Mouse (Mus musculus): ENCODE measurements around the gene Nf1. TPM values are rescaled to one million over a fixed set of nuclear protein-coding genes. Genes with fewer than 3 reads are reported as not detected.

Gene Nf1
- polyA plus RNA-seq, 1 experiment = 4.4 TPM

DNA sequence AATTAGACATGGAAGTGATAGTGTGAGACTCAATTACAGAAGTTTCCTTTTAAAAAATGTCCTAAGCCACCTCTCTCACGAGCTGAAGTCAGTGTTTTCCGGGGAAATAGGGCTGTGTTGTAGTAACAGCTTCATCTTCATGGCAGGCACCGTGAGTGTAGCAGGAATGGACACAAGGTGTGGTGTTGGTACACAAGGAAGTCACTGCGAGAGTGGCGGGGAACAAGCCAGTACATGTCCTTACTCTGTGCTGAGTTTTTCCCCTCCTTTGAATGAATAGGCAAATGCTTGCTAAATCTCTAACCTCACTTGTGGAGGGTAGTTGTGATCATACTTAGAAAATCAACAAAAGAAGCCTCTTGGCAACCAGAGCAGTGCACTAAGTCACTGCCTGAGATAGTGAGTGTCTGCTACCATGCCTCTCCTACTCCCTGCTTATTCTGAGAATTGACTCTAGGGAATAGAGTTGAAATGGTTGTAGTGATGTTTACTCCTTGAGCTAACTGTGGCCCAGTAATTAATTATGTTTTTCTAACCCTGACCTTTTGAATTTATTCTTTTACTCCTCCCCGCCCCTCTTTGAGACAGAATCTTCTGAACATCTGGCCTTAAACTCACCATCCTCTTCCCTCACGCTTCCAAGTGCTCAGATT, 144.5 kb downstream of the Nf1 start:
- H3K4me1 ChIP-seq (ENCODE audit: control insufficient read depth, insufficient read depth, insufficient read length) = no peaks in the 10 kb centered on the region
- no peak overlapping the region for H3K4me3 ChIP-seq (ENCODE audit: extremely low read depth, insufficient read depth, insufficient read length)
- H3K27ac ChIP-seq (ENCODE audit: insufficient read depth, low read length) = no peak overlapping the region
- no peak for TF ChIP-seq CTCF (IDR thresholded peaks at IDR 0.05; ENCODE audit: extremely low read depth, insufficient read depth, insufficient read length, insufficient replicate concordance)
- no peak for TF ChIP-seq POLR2A (IDR thresholded peaks at IDR 0.05; ENCODE audit: low read depth, low read length)
- no peaks in the 10 kb centered on the region for H3K36me3 ChIP-seq (ENCODE audit: control insufficient read depth, insufficient read depth, low read length)
- WGBS = 91% methylated on average over 7 of the region's 7 CpGs
- H3K27me3 ChIP-seq (ENCODE audit: control insufficient read depth, insufficient read depth, low read length) = no peaks in the 10 kb centered on the region
- no peak for DNase-seq (ENCODE audit: low read depth in 1 of 2, low spot score in 2 of 2)

DNA sequence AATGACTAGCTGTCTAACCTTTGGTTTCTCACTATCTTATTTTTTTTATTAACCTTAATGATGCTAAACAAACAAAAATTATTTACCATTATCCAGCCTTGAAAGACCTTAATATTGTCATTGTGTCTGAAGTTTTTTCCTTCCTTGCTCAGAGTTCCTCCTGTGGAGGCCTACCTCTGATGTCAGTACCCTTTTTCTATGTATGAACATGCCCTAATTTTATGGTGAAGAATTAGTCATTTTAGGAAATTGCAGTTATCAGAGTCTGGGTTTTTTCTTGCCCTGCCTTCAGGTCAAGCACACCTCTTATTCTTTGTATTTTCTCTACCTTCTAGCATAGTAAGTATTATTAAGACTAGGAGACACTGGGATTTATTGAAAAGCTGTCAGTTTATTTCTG, 145.2 kb downstream of the Nf1 start:
- Histone ChIP-seq H3K36me3 (ENCODE audit: control insufficient read depth, insufficient read depth, low read length) (no peaks in the 10 kb centered on the region), H3K4me1 (ENCODE audit: control insufficient read depth, insufficient read depth, insufficient read length) (no peaks in the 10 kb centered on the region), H3K27ac (ENCODE audit: insufficient read depth, low read length) (no peak overlapping the region), H3K4me3 (ENCODE audit: extremely low read depth, insufficient read depth, insufficient read length) (no peak overlapping the region), H3K27me3 (ENCODE audit: control insufficient read depth, insufficient read depth, low read length) (no peaks in the 10 kb centered on the region)
- no peak for DNase-seq (ENCODE audit: low read depth in 1 of 2, low spot score in 2 of 2)
- TF ChIP-seq CTCF (IDR thresholded peaks at IDR 0.05; ENCODE audit: extremely low read depth, insufficient read depth, insufficient read length, insufficient replicate concordance) = no peak
- TF ChIP-seq POLR2A (IDR thresholded peaks at IDR 0.05; ENCODE audit: low read depth, low read length) = no peak

DNA sequence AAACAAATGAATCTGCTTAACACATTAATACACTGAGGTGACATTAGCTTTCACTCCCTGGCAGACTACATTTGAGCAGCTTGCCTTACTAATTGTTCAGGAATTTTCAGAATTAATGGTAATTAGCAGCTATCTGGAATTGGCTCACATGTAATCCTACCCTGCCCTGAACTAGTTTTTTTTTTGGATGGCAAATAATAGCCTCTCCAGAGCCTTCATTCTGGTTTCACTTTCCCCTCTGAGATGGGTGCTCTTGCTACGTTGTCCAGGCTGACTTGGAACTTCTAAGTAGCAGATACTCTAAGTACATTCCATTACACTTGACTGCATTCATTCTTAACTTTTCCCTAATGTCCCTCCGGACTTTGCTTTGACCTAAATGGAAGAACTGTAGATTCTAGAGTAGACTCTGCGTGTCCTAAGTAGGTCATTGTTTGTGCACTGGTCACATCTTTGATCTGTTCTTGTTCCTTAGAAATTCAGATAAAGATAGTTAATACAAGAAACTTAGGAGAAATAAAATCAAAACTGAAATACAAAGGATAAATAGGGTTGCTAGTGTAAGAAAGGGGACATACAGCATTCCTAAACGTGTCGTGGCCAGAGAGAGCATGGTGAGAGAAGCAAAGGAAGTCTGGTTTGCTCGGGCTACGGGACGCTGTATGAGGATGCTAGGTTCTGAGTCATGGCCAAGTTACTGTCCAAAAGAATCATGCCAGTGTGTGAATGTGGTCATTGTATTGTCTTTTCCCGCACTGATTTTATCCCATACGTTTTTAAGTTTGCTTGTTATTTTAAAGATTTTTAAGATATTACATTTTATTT, 155.7 kb downstream of the Nf1 start:
- TF ChIP-seq CTCF (IDR thresholded peaks at IDR 0.05; ENCODE audit: extremely low read depth, insufficient read depth, insufficient read length, insufficient replicate concordance) = no peak
- TF ChIP-seq POLR2A (IDR thresholded peaks at IDR 0.05; ENCODE audit: low read depth, low read length) = no peak
- Histone ChIP-seq H3K27ac (ENCODE audit: insufficient read depth, low read length) (no peak overlapping the region), H3K4me3 (ENCODE audit: extremely low read depth, insufficient read depth, insufficient read length) (no peak overlapping the region), H3K4me1 (ENCODE audit: control insufficient read depth, insufficient read depth, insufficient read length) (no peaks in the 10 kb centered on the region), H3K36me3 (ENCODE audit: control insufficient read depth, insufficient read depth, low read length) (no peaks in the 10 kb centered on the region), H3K27me3 (ENCODE audit: control insufficient read depth, insufficient read depth, low read length) (no peaks in the 10 kb centered on the region)
- DNase-seq (ENCODE audit: low read depth in 1 of 2, low spot score in 2 of 2) = no peak
- 58% methylated on average over 10 of the region's 10 CpGs for WGBS

DNA sequence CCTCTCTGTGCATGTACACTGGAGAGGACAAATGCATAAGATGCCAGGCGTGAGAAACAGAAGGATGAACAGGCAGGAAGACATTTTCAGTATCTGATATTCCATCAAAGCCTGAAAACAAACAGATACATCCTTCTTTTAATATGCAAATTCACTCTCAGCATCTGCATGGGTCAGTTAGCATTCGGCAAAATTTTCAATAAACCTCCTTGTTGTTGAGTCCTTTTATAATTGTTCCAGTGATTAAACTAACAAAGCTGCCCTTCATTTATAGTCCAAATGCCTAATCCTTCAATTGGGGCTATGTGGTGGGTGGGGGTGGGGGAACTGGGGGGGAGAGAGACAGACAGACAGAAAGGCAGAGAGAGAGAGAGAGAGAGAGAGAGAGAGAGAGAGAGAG, 163.4 kb downstream of the Nf1 start:
- Histone ChIP-seq H3K4me1 (ENCODE audit: control insufficient read depth, insufficient read depth, insufficient read length) (no peaks in the 10 kb centered on the region), H3K4me3 (ENCODE audit: extremely low read depth, insufficient read depth, insufficient read length) (no peak overlapping the region), H3K36me3 (ENCODE audit: control insufficient read depth, insufficient read depth, low read length) (no peaks in the 10 kb centered on the region), H3K27me3 (ENCODE audit: control insufficient read depth, insufficient read depth, low read length) (no peaks in the 10 kb centered on the region), H3K27ac (ENCODE audit: insufficient read depth, low read length) (no peak overlapping the region)
- TF ChIP-seq POLR2A (IDR thresholded peaks at IDR 0.05; ENCODE audit: low read depth, low read length) (no peak), CTCF (IDR thresholded peaks at IDR 0.05; ENCODE audit: extremely low read depth, insufficient read depth, insufficient read length, insufficient replicate concordance) (no peak)
- DNase-seq (ENCODE audit: low read depth in 1 of 2, low spot score in 2 of 2) = no peak
- WGBS = 90% methylated on average over 2 of the region's 2 CpGs

DNA sequence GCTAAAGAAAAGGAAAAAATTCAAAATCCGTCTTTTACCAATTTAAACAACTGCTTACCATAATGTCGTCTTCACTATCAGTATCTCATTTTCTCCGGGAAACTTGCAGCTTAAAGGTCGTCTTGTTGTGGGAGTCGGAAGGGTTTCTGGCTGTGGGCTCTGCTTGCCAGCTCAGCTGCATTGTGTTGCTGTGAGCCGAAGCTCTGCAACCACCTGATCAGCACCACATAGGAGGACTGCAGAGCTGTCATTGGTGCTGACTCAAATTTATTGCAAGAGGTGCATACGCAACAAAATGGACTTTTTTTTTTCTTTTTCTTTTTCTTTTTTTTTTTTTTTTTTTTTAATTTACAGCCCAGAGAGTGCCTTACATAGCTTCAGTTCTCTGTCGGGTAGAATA, 164.4 kb downstream of the Nf1 start, which contains the start of gene Omg:
Gene Omg, minus strand, starts transcription at position 240 of the 400 bp plus-strand sequence.
- no peaks in the 10 kb centered on the region for H3K36me3 ChIP-seq (ENCODE audit: control insufficient read depth, insufficient read depth, low read length)
- 78% methylated on average over 8 of the region's 8 CpGs for WGBS

DNA sequence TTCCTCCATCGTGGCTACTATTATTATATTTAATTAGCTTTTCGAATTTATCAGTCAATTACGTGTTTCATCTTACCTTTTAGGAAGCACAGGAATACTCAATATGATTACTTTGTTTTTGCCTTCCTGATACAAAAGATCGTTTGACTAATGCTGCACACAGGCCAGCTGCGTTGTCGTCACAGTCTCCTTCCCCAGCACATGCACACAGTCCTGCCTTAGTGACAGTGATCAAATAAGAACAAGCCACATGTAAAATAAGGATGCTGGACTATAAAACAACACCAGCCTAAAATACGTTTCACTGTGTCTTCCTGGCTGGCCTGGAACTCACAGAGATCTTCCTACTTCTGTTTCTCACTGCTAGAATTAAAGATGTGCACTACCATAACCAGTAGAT, 165.0 kb downstream of the Nf1 start:
- Histone ChIP-seq H3K27me3 (ENCODE audit: control insufficient read depth, insufficient read depth, low read length) (no peaks in the 10 kb centered on the region), H3K27ac (ENCODE audit: insufficient read depth, low read length) (no peak overlapping the region), H3K4me3 (ENCODE audit: extremely low read depth, insufficient read depth, insufficient read length) (no peak overlapping the region), H3K4me1 (ENCODE audit: control insufficient read depth, insufficient read depth, insufficient read length) (no peaks in the 10 kb centered on the region), H3K36me3 (ENCODE audit: control insufficient read depth, insufficient read depth, low read length) (no peaks in the 10 kb centered on the region)
- DNase-seq (ENCODE audit: low read depth in 1 of 2, low spot score in 2 of 2) = no peak
- WGBS = 93% methylated on average over 7 of the region's 7 CpGs
- TF ChIP-seq CTCF (IDR thresholded peaks at IDR 0.05; ENCODE audit: extremely low read depth, insufficient read depth, insufficient read length, insufficient replicate concordance) (no peak), POLR2A (IDR thresholded peaks at IDR 0.05; ENCODE audit: low read depth, low read length) (no peak)

More for the DNA sequence above, 164.4 kb downstream of the Nf1 start, which contains the start of gene Omg:
- no peak for DNase-seq (ENCODE audit: low read depth in 1 of 2, low spot score in 2 of 2)
- H3K27me3 ChIP-seq (ENCODE audit: control insufficient read depth, insufficient read depth, low read length) = no peaks in the 10 kb centered on the region
- no peak within 1 kb of the TSS for H3K4me3 ChIP-seq (ENCODE audit: extremely low read depth, insufficient read depth, insufficient read length)
- H3K27ac ChIP-seq (ENCODE audit: insufficient read depth, low read length) = no peak within 1 kb of the TSS
- H3K4me1 ChIP-seq (ENCODE audit: control insufficient read depth, insufficient read depth, insufficient read length) = no peaks in the 10 kb centered on the region
- no peak for TF ChIP-seq CTCF (IDR thresholded peaks at IDR 0.05; ENCODE audit: extremely low read depth, insufficient read depth, insufficient read length, insufficient replicate concordance)
- TF ChIP-seq POLR2A (IDR thresholded peaks at IDR 0.05; ENCODE audit: low read depth, low read length) = no peak

DNA sequence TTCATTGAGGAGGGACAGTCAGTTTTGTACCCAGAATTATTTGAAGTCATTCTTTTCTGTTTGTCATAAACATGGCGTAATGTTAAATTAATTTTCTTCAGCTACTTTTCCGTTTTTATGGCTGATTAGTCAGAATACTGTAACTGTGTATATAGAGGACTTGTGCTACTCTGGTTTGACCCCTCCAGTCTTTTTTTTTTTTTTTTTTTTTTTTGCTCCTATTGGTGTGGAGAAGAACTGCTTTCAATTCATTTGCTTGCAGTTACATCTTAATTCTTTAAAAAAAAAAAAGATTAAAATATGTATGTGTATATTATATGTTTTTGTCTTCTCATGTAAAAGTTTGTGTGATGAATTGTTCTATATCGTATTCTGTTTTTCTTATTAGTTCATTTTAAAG, 172.5 kb downstream of the Nf1 start:
- H3K4me1 ChIP-seq (ENCODE audit: control insufficient read depth, insufficient read depth, insufficient read length) = 0 out of 2 replicates have a peak, but pooled peaks cover 2% of the 10 kb centered on the region
- WGBS = 95% methylated on average over 3 of the region's 3 CpGs
- no peak for DNase-seq (ENCODE audit: low read depth in 1 of 2, low spot score in 2 of 2)
- H3K4me3 ChIP-seq (ENCODE audit: extremely low read depth, insufficient read depth, insufficient read length) = no peak overlapping the region
- H3K27ac ChIP-seq (ENCODE audit: insufficient read depth, low read length) = no peak overlapping the region
- H3K36me3 ChIP-seq (ENCODE audit: control insufficient read depth, insufficient read depth, low read length) = peaks cover 21% of the 10 kb centered on the region
- TF ChIP-seq CTCF (IDR thresholded peaks at IDR 0.05; ENCODE audit: extremely low read depth, insufficient read depth, insufficient read length, insufficient replicate concordance) = no peak
- no peak for TF ChIP-seq POLR2A (IDR thresholded peaks at IDR 0.05; ENCODE audit: low read depth, low read length)
- no peaks in the 10 kb centered on the region for H3K27me3 ChIP-seq (ENCODE audit: control insufficient read depth, insufficient read depth, low read length)
